Mouse (Mus musculus) C2C12 (cell line): Measurements from ENCODE around the gene Gm42372.

Experiments used
- CTCF ChIP-seq: IDR thresholded peaks from one replicate; pipeline ENCODE4 v1.5.1; 2011; ENCODE audit not compliant: control insufficient read depth, insufficient read depth, insufficient read length
- MYOD1 ChIP-seq: IDR thresholded peaks from one replicate; pipeline ENCODE4 v1.6.1; 2011; ENCODE audit warnings: low read depth; ENCODE audit not compliant: control insufficient read depth, insufficient read length

DNA sequence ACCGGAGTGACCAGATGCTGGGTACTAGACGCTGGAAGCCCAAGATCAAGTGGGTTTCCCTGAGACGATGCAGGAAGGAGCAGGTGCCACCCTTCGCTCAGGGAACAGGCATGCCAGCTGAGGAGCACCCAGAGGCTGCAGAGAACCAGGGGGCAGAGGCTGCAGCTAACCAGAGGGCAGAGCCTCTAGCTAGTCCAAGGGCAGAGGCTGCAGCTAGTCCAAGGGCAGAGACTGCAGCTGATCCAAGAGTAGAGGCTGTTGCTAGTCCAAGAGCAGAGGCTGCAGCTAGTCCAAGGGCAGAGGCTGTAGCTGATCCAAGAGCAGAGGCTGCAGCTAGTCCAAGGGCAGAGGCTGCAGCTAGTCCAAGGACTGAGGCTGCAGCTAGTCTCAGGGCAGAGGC, 12.5 kb downstream of the Gm42372 start:
- TF ChIP-seq CTCF = no peak
- TF ChIP-seq MYOD1 = no peak
